Mouse (Mus musculus) brain, embryonic 14.5 days (tissue): ENCODE results near the gene Eprs. TPM values are rescaled to one million over a fixed set of nuclear protein-coding genes. Genes with fewer than 3 reads are reported as not detected.
"Not testable (repeated sequence)": the region's sequence is repeated elsewhere in the genome, so short reads cannot be mapped to it uniquely, and the experiment has no call there.

Experiments
- DNase-seq: peaks from one replicate; pipeline ENCODE4 v3.0.0-alpha.2; 2011; ENCODE audit warnings: low read depth
- CTCF ChIP-seq: fragments of 200-500 bp; IDR thresholded peaks from 2 replicates; pipeline ENCODE4 v1.5.1; 2012; ENCODE audit warnings: inconsistent platforms, mild to moderate bottlenecking, moderate library complexity, borderline replicate concordance; ENCODE audit not compliant: insufficient read depth, insufficient read length; ENCODE audit errors: extremely low read depth
- POLR2A ChIP-seq: fragments of 200-500 bp; IDR thresholded peaks from 2 replicates; pipeline ENCODE4 v1.6.1; 2012; ENCODE audit warnings: mild to moderate bottlenecking, inconsistent platforms, borderline replicate concordance; ENCODE audit not compliant: poor library complexity, insufficient read depth, insufficient read length, severe bottlenecking; ENCODE audit errors: extremely low read depth
- polyA plus RNA-seq: library from polyadenylated mRNA; depleted of rRNA; stranded (reverse); fragments of >200 nt; gene quantifications from 2 replicates; pipeline ENCODE4 v1.2.3, GENCODE M21; 2012; rRNA removed

The Eprs gene
- 26.4 and 44.5 TPM in 2 replicates for polyA plus RNA-seq

- DNase-seq, result peak; percentile 99
- TF ChIP-seq CTCF, result no peak
- TF ChIP-seq POLR2A, result peak; percentile 64; the same call in 1 of the 2 replicates
These were observed at the start of gene Eprs for GRCm38 (mm10) chr1:185362677-185363520. Eprs (plus strand) TSS chr1:185363044.

- no peak for DNase-seq
These were observed 48.3 kb upstream of the Eprs start for GRCm38 (mm10) chr1:185314546-185314945.

GRCm38 (mm10) chr1:185315846-185316568, 46.8 kb upstream of the Eprs start:
- no peak for TF ChIP-seq POLR2A
- TF ChIP-seq CTCF, result no peak
- DNase-seq, result peak; percentile 18

More at GRCm38 (mm10) chr1:185314546-185314945, 48.3 kb upstream of the Eprs start:
- TF ChIP-seq POLR2A (no peak), CTCF (no peak)

GRCm38 (mm10) chr1:185327754-185328345, 35.0 kb upstream of the Eprs start:
- not testable (repeated sequence) for DNase-seq

- peak; percentile 96 for DNase-seq
- TF ChIP-seq CTCF, result no peak
- peak; percentile 84 for TF ChIP-seq POLR2A
These were observed 33.9 kb upstream of the Eprs start, which contains the start of gene Iars2 for GRCm38 (mm10) chr1:185328721-185329610. Iars2 (minus strand) TSS chr1:185329396.

- DNase-seq, result no peak
These were observed 33.0 kb upstream of the Eprs start for GRCm38 (mm10) chr1:185329851-185330250.

GRCm38 (mm10) chr1:185331364-185331763, 31.5 kb upstream of the Eprs start:
- DNase-seq, result peak; percentile 5

More at GRCm38 (mm10) chr1:185329851-185330250, 33.0 kb upstream of the Eprs start:
- no peak for TF ChIP-seq CTCF
- TF ChIP-seq POLR2A, result no peak

GRCm38 (mm10) chr1:185331983-185332430, 30.8 kb upstream of the Eprs start, which contains the start of gene Bpnt1:
Bpnt1 (plus strand) TSS chr1:185332149.
- TF ChIP-seq CTCF, result no peak
- TF ChIP-seq POLR2A, result peak; percentile 48; the same call in 1 of the 2 replicates
- peak; percentile 97 for DNase-seq

More at GRCm38 (mm10) chr1:185331364-185331763, 31.5 kb upstream of the Eprs start:
- no peak for TF ChIP-seq POLR2A
- TF ChIP-seq CTCF, result no peak

GRCm38 (mm10) chr1:185333651-185334050, 29.2 kb upstream of the Eprs start:
- TF ChIP-seq CTCF, result no peak
- TF ChIP-seq POLR2A, result no peak
- no peak for DNase-seq

GRCm38 (mm10) chr1:185334136-185334535, 28.7 kb upstream of the Eprs start:
- no peak for TF ChIP-seq CTCF
- no peak for TF ChIP-seq POLR2A
- DNase-seq, result no peak
